Mouse (Mus musculus) kidney, adult 9 months (tissue): Measurements from ENCODE around the gene Gm17334.
A peak's percentile ranks its signal among the peaks of the same experiment; 100 is the strongest.

Experiments used
- DNase-seq: peaks from one replicate; pipeline ENCODE4 v3.0.0; 2022

The Gm17334 gene

GRCm38 (mm10) chr11:53796409-53797151 lies 23.6 kb upstream of the Gm17334 start:
- peak; percentile 81 for DNase-seq

DNA sequence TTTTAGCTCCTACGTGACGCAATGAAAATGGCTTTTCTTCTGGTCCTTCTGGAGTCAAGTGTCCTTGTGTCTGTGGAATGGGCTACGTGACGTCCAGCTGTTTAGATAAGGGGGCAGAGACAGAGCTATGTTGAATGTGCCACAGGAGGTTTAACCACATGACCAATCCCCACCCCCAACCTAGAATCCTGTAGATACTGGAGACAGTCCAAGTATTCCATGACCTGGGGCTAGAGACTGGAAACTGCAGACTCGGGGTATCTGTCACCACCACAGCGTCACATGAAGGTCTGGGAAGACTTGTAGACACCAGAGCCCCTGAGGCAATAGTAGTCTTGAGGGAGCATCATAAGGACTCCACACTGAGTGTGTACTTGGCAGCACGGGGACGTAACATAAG lies 22.8 kb upstream of the Gm17334 start:
- DNase-seq, result no peak

GRCm38 (mm10) chr11:53794671-53795557 lies 21.9 kb upstream of the Gm17334 start:
- DNase-seq, result peak; percentile 73

GRCm38 (mm10) chr11:53794015-53794414 lies 21.0 kb upstream of the Gm17334 start:
- no peak for DNase-seq

DNA sequence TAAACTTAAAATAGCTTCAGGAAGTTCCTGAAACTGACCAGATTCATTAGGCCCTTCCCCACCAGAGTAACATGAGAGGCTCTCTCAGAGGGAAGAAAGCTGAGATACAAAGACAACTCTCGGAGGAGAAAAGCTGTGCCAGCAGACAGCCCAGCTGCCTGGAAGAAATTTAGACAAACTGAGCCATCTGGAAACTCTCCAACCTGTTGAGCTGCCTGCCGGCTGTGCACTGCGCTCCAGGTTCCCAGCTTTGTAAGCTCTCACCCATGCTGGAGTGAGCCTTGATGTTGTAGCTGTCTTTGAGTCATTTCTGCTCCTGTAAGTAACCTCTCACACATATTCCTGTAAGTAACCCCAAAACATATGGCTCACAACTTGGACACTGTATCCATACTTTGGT lies 20.0 kb upstream of the Gm17334 start:
- no peak for DNase-seq

DNA sequence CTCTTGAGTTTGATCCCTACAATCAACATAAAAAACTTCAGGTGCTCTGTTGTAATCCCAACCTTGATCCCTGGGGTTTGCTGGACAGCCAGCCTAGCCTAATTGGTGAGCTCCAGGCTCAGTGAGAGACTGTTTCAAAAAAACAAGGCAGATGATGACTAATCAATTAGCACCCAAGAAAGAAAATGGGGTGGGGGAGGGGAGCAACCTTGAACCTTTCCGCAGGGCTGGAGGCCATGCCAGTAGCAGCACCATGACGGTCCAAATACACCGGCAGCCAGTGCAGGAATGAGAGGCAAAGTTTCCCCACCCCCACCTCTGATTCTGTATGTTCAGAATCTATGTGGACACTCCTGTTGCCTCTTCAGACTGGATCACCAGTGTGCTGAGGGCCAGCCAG lies 16.3 kb upstream of the Gm17334 start:
- no peak for DNase-seq

GRCm38 (mm10) chr11:53788196-53788595 lies 15.2 kb upstream of the Gm17334 start:
- no peak for DNase-seq

DNA sequence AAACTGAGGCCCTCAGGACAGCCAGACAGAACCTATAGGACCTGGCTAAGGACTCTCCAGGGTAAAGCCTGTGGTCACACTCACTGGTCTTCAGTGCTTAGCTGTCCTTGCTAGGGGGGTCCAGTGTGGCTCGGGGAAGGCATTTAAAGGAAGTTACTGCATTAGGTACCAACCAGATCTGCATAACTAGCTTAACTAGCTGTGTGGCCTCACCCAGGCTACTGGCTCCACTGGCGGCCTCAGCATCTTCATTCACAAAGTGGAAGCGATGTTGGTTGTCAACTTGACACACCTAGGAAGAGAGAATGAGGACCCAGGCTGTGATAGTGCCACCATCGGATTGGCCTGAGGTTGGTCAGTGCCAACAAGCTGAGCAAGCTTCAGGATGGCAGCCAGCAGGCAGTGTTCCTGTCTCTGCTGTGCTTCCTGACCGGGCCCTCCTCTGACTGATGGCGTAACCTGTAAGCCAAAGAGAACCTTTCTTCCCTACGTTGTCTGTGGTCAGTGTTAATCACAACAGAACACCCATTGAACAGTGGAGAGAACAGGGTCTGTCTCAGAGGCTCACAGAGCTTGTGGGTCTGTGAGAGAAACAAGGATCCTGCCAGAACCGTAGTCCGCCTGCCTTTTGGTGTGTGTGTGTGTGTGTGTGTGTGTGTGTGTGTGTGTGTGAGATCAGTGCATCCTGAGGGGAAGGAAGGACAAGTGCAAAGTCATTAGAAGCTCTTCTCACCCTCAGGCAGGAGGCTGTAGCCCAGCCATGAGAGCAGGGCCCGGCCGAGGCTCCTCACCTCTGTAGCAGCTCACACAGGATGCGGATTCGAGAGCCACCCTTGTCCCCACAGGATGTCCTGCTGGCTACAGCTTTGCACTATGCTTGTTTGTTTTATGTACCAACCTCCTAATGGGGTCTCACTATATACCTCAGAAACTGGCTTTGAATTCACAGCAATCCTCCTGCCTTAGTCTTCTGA lies 13.4 kb upstream of the Gm17334 start:
- DNase-seq, result no peak

DNA sequence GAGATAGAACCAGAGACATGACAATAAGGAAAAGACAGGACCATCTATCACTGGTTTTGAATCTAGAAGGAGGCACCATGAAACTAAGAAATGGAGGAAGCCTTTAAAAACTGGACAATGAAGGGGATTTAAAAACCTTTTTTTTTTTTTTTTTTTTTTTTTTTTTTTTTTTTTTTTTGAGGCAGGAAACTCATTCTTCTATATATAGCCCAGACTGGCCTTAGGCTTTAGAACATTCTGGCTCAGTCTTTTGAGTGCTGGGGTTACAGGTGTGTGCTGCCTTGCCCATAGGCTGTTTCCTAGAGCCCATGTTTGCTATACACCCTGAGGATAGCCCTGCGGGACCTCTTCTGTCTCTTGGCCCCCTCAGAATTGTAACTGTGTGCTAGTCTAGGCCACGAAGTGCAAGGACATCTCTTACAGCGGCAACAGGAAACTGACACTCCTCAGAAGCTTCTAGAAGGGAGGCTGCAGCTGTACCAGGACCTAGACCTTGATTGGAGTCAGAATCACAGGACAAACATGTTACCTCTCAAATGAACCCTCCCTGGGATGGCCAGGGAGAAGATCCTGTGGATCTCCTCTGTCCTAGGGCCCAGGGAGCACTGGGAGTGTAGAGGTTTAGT lies 12.4 kb upstream of the Gm17334 start:
- no peak for DNase-seq

DNA sequence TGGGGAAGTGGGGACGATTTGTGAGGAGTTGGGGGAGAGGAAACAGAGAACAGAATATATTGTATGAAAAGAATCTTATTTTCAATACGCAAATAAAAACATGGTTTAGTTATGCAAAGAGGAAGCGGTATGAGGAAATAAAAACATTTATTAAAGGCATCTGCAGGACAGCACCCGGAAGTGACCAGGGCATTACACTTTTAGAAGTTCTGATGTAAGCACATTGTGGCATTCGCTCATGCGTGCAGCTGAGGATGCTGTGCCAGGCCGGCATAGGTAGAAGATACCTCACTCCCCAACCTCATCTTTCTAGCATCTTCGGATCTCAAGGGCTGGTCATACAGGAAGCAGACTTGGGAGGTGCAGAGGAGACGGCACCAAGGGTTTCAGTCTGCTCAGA lies 10.3 kb upstream of the Gm17334 start:
- DNase-seq, result no peak

DNA sequence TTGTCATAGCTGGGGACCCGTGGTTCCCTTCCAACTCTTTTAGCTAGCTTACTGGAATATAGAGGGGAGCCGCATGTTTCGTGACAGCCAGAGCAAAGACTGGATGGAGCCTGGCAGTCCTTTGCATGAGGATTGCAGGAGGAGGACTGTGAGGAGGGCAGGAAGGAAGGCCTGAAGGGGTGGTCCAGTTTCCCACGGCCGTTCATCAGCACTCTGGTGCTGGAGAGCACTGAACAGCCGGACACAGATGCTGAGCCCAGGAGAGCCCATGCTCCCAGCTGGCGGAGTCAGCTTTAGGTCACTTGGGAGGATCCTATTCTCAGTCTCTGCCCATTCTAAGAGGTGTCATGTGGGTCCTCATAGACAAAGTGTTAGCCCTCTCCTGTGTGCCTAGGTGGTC lies 9.0 kb upstream of the Gm17334 start:
- no peak for DNase-seq

- no peak for DNase-seq
These were observed 8.3 kb upstream of the Gm17334 start for GRCm38 (mm10) chr11:53781201-53781775.

DNA sequence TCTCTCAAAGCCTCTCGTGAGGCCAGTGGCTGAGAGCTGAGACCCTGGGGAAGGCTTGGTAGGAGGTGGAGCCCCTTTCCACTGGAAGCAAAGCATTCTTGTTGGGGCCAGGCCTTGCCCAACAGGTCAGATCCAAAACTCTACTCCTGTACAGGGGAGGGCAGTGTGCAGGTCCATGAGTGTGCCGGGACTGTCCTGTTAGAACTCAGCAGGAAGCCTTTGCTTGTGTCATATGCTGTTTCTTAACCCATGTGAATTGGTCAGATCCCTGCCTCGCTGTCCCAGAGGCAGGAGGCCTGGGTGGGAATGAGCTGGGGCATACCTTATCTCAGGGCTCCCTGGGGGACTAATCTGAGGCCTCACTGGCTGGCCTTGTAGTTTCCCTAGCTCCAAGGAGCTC lies 7.3 kb upstream of the Gm17334 start:
- no peak for DNase-seq

- DNase-seq, result no peak
These were observed 6.8 kb upstream of the Gm17334 start for GRCm38 (mm10) chr11:53779808-53780207.

DNA sequence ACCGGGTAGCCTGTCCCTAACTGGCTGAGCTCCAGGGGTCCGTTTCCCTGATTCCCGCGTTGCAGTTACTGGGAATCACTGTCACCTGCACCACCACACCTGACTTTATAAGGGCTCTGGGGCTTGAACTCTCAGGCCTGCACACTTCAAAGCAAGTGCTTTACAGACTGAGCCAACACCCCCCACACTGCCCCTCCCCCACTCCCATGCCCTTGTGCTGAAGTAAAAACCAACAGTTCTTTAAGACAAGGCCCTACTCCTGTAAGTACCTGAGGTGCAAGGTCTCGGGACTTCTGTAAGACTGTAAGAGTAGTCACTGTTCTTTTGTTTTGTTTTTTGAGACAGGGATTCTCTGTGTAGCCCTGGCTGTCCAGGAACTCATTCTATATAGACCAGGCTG lies 5.5 kb upstream of the Gm17334 start:
- DNase-seq, result no peak

GRCm38 (mm10) chr11:53777736-53778135 lies 4.7 kb upstream of the Gm17334 start:
- DNase-seq, result no peak

- no peak for DNase-seq
These were observed 1.8 kb upstream of the Gm17334 start for GRCm38 (mm10) chr11:53774659-53775255.

- no peak for DNase-seq
These were observed 814 bp upstream of the Gm17334 start for GRCm38 (mm10) chr11:53773641-53774360.

GRCm38 (mm10) chr11:53772536-53772935 lies 451 bp downstream of the Gm17334 start:
- no peak for DNase-seq

DNA sequence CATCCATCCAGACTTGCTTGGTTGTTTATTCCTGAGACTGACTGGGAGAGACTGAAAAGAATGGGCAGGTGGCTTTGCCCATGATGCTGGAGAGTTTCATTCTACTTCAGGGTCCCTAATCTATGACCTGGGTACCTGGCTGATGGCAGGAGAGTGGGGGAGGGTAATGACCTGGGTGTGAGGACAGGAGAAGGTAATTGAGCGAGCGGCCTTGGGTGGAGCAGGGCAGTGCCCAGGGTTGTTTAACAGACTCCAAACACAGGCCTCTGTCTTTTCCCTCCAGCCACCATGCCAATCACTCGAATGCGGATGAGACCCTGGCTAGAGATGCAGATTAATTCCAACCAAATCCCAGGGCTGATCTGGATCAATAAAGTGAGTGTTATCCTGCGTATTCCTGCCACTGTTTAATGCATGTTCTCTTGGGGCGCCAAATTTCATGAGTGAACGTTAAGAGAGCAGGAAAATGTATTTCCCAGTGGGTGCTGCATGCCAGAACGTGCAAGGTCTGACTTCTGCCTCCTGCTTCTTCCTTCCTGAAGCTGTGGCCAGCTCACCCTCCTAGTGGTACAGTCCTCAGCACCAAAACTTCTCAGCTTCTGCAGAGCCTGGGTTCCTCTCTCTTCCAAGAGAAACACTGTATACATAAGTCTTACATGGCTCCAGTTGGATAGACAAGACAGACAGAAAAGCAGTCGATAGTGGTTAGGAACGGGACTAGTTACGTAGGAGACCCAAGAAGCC lies 1.8 kb downstream of the Gm17334 start:
- DNase-seq, result no peak
